Mouse (Mus musculus) thymus, adult 18-20 months (tissue): ENCODE data around the gene Gm38119.
"Not testable (repeated sequence)": the region's sequence is repeated elsewhere in the genome, so short reads cannot be mapped to it uniquely, and the experiment has no call there.

Experiments
- DNase-seq, 2 experiments: peaks; one replicate each; pipeline ENCODE4 v3.0.0; 2022; ENCODE audit warnings: mixed read lengths in 2 of 2

Gm38119 gene

DNA sequence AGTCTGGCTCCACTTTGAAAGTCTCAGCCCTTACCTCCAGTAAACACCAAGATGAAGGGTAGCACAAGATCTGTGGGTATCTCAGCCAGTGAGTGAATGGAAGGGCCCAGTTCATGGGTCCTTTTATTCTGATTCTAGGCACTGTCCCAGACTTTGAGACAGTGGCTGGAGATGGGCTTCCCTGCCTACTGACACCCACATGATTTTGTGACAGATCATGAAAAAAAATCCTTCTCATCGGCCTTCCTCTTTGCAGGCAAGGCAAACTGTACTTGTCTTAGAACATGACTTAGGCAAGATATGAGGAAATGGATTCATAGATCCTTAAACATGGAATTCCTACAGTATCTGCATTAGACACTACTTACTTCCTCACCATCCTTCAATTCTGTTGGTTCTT, at the start of gene Gm38119:
Gm38119 (minus strand) TSS at position 101 of the 400 bp plus-strand sequence.
- no peak for DNase-seq

- DNase-seq: no peak
Measured at GRCm38 (mm10) chr3:92778799-92779198, 39.9 kb upstream of the Gm38119 start, which contains the start of gene Lce1i. Gene Lce1i, minus strand, starts transcription at chr3:92778899.

- DNase-seq: no peak
Measured at GRCm38 (mm10) chr3:92771573-92771972, 32.7 kb upstream of the Gm38119 start.

DNA sequence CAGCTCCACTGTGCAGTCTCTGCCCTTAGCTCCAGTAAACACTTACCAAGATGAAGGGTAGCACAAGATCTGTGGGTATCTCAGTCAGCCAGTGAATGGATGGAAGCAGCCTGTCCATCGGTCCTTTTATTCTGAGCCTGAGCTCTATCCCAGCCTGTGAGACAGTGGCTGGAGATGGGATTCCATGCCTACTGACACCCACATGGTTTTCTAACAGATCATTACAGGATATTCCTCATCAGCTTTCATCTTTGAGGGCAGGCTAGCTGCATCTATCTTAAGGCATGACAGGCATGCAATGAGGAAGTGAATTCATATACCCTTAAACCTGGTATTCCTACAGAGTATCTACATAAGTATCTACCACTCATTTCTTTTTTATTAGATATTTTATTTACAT, 26.1 kb upstream of the Gm38119 start, which contains the start of gene Lce1h:
Lce1h (minus strand) TSS at position 101 of the 400 bp plus-strand sequence.
- DNase-seq: no peak

- no peak for DNase-seq
Measured at GRCm38 (mm10) chr3:92753197-92753596, 14.3 kb upstream of the Gm38119 start.

DNA sequence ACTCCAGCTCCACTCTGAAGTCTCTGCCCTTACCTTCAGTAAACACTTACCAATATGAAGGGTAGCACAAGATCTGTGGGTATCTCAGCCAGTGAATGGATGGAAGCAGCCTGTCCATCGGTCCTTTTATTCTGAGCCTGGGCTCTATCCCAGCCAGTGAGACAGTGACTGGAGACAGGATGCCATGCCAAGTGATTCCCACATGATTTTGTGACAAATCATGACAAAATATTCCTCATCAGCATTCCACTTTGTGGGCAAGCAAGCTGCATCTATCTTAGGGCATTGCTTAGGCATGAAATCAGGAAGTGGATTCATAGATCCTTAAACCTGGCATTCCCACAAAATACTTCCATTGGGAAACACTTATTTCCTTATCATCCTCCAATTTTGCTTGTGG, 13.3 kb upstream of the Gm38119 start, which contains the start of gene Lce1g:
Lce1g (minus strand) TSS at position 101 of the 400 bp plus-strand sequence.
- no peak for DNase-seq

DNA sequence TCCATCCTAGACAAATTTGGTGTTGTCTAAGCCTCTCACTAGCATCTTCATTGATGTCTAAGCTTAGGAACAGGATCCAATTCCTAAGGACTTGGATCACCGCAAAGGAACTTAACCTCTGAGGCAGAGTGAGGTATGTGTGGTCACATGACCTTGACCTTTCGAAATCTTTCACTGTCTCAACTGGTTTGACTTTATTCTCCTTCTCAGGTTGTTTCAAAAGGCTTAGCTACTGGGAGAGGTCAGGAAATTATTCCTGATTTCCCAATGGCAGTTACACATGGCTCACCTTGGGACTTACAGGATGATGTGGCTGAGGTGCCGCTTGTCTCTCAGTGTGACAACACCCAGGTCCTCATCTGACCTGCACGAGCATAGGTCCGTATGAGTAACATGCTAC, 16.3 kb downstream of the Gm38119 start:
- no peak for DNase-seq

DNA sequence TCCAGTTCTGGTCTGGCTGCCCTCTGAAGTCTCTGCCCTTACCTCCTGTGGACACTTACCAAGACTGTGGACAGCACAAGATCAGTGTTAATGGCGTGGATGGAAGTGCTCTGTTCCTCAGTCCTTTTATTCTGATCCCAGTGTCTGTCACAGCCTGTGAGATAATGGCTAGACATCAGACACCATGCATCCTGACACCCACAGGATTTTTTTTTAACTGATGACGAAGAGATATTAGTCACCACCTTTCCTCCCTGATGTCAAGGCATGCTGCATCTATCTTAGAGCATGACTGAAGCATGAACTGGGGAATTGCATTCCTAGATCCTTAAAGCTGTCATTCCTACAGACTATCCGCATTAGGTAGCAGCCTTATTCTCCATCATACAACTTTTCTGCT, 18.6 kb downstream of the Gm38119 start, which contains the start of gene Lce1f:
Lce1f (minus strand) TSS at position 101 of the 400 bp plus-strand sequence.
- no peak for DNase-seq

- no peak for DNase-seq
Measured at GRCm38 (mm10) chr3:92715122-92715521, 23.8 kb downstream of the Gm38119 start.

DNA sequence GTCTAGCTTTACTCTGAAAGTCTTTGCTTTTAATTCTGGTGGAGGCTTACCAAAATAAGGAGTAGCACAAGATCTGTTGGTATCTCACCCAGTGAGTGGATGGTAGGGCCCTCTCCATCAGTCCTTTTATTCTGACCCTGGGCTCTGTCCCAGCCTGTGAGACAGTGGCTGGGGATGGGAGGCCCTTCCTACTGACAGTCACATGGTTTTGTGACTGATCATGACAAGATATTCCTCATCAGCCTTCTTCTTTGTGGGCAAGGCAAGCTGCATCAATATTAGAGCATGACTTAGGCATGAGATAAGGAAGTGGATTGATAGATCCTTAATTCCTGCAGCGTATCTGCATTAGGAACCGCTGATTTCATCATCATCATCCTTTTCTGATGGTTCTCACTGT, 29.9 kb downstream of the Gm38119 start, which contains the start of gene Lce1e:
Lce1e (minus strand) TSS at position 101 of the 400 bp plus-strand sequence.
- no peak for DNase-seq

- no peak for DNase-seq
Measured at GRCm38 (mm10) chr3:92694613-92695012, 44.3 kb downstream of the Gm38119 start.

- no peak for DNase-seq
Measured at GRCm38 (mm10) chr3:92691688-92692087, 47.2 kb downstream of the Gm38119 start.

GRCm38 (mm10) chr3:92689154-92689553, 49.7 kb downstream of the Gm38119 start:
- DNase-seq: not testable (repeated sequence)
